Comparison of ENCODE assay signal across 9 mouse cellular contexts in the genomic region with DNA sequence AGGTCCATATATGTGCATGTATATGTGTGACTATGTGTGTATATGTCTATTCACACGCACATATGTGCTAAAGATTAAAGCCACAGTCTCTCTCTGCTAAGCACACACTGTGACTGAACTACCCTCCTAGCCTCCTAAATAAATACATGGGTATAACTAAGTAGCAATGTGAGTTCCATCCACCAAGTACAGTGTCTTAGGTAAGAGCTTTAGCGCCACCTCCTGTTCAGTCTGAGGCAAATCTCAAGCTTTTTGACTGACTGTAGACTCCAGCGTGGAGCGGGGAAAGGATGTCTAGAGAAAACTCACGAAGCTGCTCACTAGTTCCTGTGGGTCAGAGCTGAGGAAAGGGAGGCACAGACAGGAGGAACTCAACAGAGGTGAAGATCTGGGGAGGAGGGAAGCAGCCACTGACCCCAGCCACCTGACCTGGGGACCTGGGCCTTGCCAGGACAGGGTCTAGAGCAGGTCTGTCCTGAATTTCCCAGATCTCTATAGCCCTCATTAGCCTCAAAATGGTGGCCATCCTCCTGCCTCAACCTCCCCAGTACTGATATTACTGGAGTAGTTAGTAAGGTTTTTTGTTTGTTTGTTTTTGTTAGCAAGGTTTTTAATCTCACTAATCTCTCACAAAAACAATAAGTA. TPM values are rescaled to one million over a fixed set of nuclear protein-coding genes. Genes with fewer than 3 reads are reported as not detected.
DNase-seq lines count a peak whose midpoint lies in the region; ATAC-seq lines count a peak whose summit lies in the region.
"Had no signal": no experiment of that assay in that cellular context is flagged by ENCODE, and none has a peak within 500 bp of the region (broad histone marks: within the 10 kb centered on the region; RNA-seq: fewer than 3 reads in every experiment).

No protein-coding gene starts in this region.

- H3K36me3 ChIP-seq in embryonic facial prominence, embryonic 10.5 days (replicated peaks): peaks cover 46% of the 10 kb centered on the region
- H3K36me3 ChIP-seq in hindbrain, embryonic 10.5 days: peaks cover 51% of the 10 kb centered on the region

- ATAC-seq in activated CD4-positive, CD25-positive, alpha-beta regulatory T cell, adult 4 months: peak; percentile 72
- ATAC-seq in megakaryocyte-erythroid progenitor cell, adult 5-6 weeks (replicated peaks; ENCODE audit: low FRiP score, low TSS enrichment, poor library complexity, severe bottlenecking): peak; percentile 89

- no peak overlapping the region for H3K27ac ChIP-seq in embryonic facial prominence, embryonic 10.5 days (replicated peaks)
- no peak overlapping the region for H3K27ac ChIP-seq in hindbrain, embryonic 10.5 days
- H3K27ac ChIP-seq: macrophage had no signal

- 24% methylated on average over 5 of the region's 5 CpGs for WGBS in embryonic facial prominence, embryonic 10.5 days
- 28% methylated on average over 5 of the region's 5 CpGs for WGBS in hindbrain, embryonic 10.5 days

- H3K27me3 ChIP-seq in embryonic facial prominence, embryonic 10.5 days (replicated peaks; ENCODE audit: low read depth, poor library complexity, severe bottlenecking): no peaks in the 10 kb centered on the region
- H3K27me3 ChIP-seq in hindbrain, embryonic 10.5 days (ENCODE audit: insufficient read depth, poor library complexity, severe bottlenecking): no peaks in the 10 kb centered on the region

- peak; percentile 33 for DNase-seq in heart, adult 8-10 months (ENCODE audit: low spot score)
- DNase-seq in heart, adult 11 months: no peak
- peak; percentile 50 for DNase-seq in embryonic facial prominence, embryonic 10.5 days (ENCODE audit: low spot score)
- DNase-seq in hindbrain, embryonic 10.5 days (ENCODE audit: low spot score): peak; percentile 29
- peak; percentile 29 for DNase-seq in layer of hippocampus, adult 9-11 months
- DNase-seq in spleen, postnatal 36 days (ENCODE audit: low spot score in 2 of 2): peak; percentile 35 to 50

- no peaks in the 10 kb centered on the region for H3K9me3 ChIP-seq in embryonic facial prominence, embryonic 10.5 days
- no peaks in the 10 kb centered on the region for H3K9me3 ChIP-seq in hindbrain, embryonic 10.5 days

- no peak overlapping the region for H3K4me3 ChIP-seq in embryonic facial prominence, embryonic 10.5 days
- H3K4me3 ChIP-seq in hindbrain, embryonic 10.5 days: no peak overlapping the region

- H3K4me1 ChIP-seq in embryonic facial prominence, embryonic 10.5 days: no peaks in the 10 kb centered on the region
- H3K4me1 ChIP-seq in hindbrain, embryonic 10.5 days (replicated peaks): no peaks in the 10 kb centered on the region

RNA-seq across cellular contexts. Expression of a gene that starts 17.0 kb away (rescaled TPM):
- total RNA-seq in heart, adult 8-10 months (2022): 10 to 100 TPM; 26.2 to 29.8 (median 27.0) TPM
- polyA plus RNA-seq in activated CD4-positive, CD25-positive, alpha-beta regulatory T cell, adult 4 months (2017; shearing (Covaris generic)): under 1 TPM; 0.20 to 0.49 TPM
- polyA plus RNA-seq in embryonic facial prominence, embryonic 10.5 days (2016; fragmentation: Nextera tagmentation; extraction: Ambion mirVana): 5.6 and 6.0 TPM in 2 replicates
- polyA plus RNA-seq in hindbrain, embryonic 10.5 days (2016; fragmentation: Nextera tagmentation; extraction: Ambion mirVana): 7.0 and 7.3 TPM in 2 replicates
- 0.24 TPM in 1 of 2 replicates, not detected in the other for total RNA-seq in megakaryocyte-erythroid progenitor cell, adult 5-6 weeks (2014; fragmentation: Nextera tagmentation)
- total RNA-seq in megakaryocyte-erythroid progenitor cell, adult 5-6 weeks (2017): 0.05 and 0.91 TPM in 2 replicates

RNA-seq across cellular contexts. Expression of a gene that starts 22.5 kb away (rescaled TPM):
- total RNA-seq in heart, adult 8-10 months (2022): 1 to 10 TPM; 1.7 to 2.7 (median 2.3) TPM
- polyA plus RNA-seq in activated CD4-positive, CD25-positive, alpha-beta regulatory T cell, adult 4 months (2017; shearing (Covaris generic)): 1 to 10 TPM in 1 of 2 experiments, under 1 TPM in 1; 0.98 to 2.4 TPM
- 0.23 and 0.79 TPM in 2 replicates for polyA plus RNA-seq in embryonic facial prominence, embryonic 10.5 days (2016; fragmentation: Nextera tagmentation; extraction: Ambion mirVana)
- polyA plus RNA-seq in hindbrain, embryonic 10.5 days (2016; fragmentation: Nextera tagmentation; extraction: Ambion mirVana): 0.50 and 0.51 TPM in 2 replicates
- not detected in 2 replicates for total RNA-seq in megakaryocyte-erythroid progenitor cell, adult 5-6 weeks (2014; fragmentation: Nextera tagmentation)
- 0.56 and 0.72 TPM in 2 replicates for total RNA-seq in megakaryocyte-erythroid progenitor cell, adult 5-6 weeks (2017)
